Mouse (Mus musculus) liver, embryonic 14.5 days (tissue): ENCODE results near the gene Gm45062. TPM values are rescaled to one million over a fixed set of nuclear protein-coding genes. Genes with fewer than 3 reads are reported as not detected.
A peak's percentile ranks its signal among the peaks of the same experiment; 100 is the strongest.

Experiments used
- ATAC-seq: fragments of 200-750 bp; cut with Nextera tagmentation; 2 replicates; pipeline ENCODE4 v1.8.0; 2017; ENCODE audit warnings: moderate number of reproducible peaks, mild to moderate bottlenecking, moderate library complexity; ENCODE audit not compliant: insufficient read depth
- DNase-seq, 3 experiments: peaks; one replicate each; pipeline ENCODE4 v3.0.0-alpha.2; 2012 to 2013; ENCODE audit warnings: low read depth in 3 of 3, low spot score in 3 of 3
- H3K27ac ChIP-seq: fragments of 300-500 bp; sonication (generic); 2 replicates; pipeline ENCODE4 v1.5.1; 2014; ENCODE audit warnings: moderate library complexity, mild to moderate bottlenecking, control low read depth, inconsistent platforms
- H3K27me3 ChIP-seq: fragments of 300-500 bp; sonication (generic); 2 replicates; pipeline ENCODE4 v1.6.1; 2014; ENCODE audit warnings: mild to moderate bottlenecking, low read length, moderate library complexity; ENCODE audit not compliant: control insufficient read depth, insufficient read depth
- H3K36me3 ChIP-seq: fragments of 300-500 bp; sonication (generic); replicated peaks from 2 replicates; pipeline ENCODE4 v1.6.1; 2014; ENCODE audit warnings: low read depth; ENCODE audit not compliant: control insufficient read depth, insufficient read depth
- H3K4me1 ChIP-seq, 2 experiments: fragments of 200-500 bp in 1 of 2; fragments of 300-500 bp in 1 of 2; sonication (generic) in 1 of 2; replicated peaks; 2 replicates each; pipeline ENCODE4 v1.6.1; 2012 to 2014; ENCODE audit warnings: antibody characterized with exemption in 1 of 2, inconsistent platforms in 1 of 2, low read length in 1 of 2; ENCODE audit not compliant: control insufficient read depth in 2 of 2, insufficient read depth in 2 of 2
- H3K4me2 ChIP-seq: fragments of 300-500 bp; sonication (generic); 2 replicates; pipeline ENCODE4 v1.6.1; 2014; ENCODE audit warnings: low read depth, mild to moderate bottlenecking, control low read depth, moderate library complexity
- H3K4me3 ChIP-seq, 2 experiments: fragments of 200-500 bp in 1 of 2; fragments of 300-500 bp in 1 of 2; sonication (generic) in 1 of 2; 2 replicates each; pipeline ENCODE4 v1.5.1; 2012 to 2014; ENCODE audit warnings: low read depth in 2 of 2, low read length in 2 of 2, mild to moderate bottlenecking in 2 of 2, control low read depth in 1 of 2, inconsistent platforms in 1 of 2, moderate library complexity in 1 of 2; ENCODE audit not compliant: insufficient read depth in 1 of 2
- H3K9ac ChIP-seq: fragments of 300-500 bp; sonication (generic); replicated peaks from 2 replicates; pipeline ENCODE4 v1.6.1; 2014; ENCODE audit warnings: mild to moderate bottlenecking, control low read depth, moderate library complexity
- H3K9me3 ChIP-seq: fragments of 300-500 bp; sonication (generic); 2 replicates; pipeline ENCODE4 v1.6.1; 2016; ENCODE audit warnings: low read length, mixed read lengths; ENCODE audit not compliant: control insufficient read depth
- CTCF ChIP-seq: IDR thresholded peaks from 2 replicates; pipeline ENCODE4 v1.5.1; 2016; ENCODE audit warnings: antibody characterized with exemption, low read depth, control low read depth
- EP300 ChIP-seq: IDR thresholded peaks from 2 replicates; pipeline ENCODE4 v1.6.1; 2016; ENCODE audit warnings: antibody characterized with exemption, low read depth
- WGBS: fragments of 180-500 bp; shearing (Covaris S2); extraction: QIAGEN DNeasy Blood & Tissue Kit; methylation state at CpG from one replicate; pipeline ENCODE4 v1.1.7; 2014; ENCODE audit not compliant: insufficient replicate concordance; 5-methylcytosine and 5-hydroxymethylcytosine counted together
- polyA plus RNA-seq, 2 experiments: library from polyadenylated mRNA; depleted of rRNA in 1 of 2; stranded (reverse) in 1 of 2; unstranded in 1 of 2; fragments of >200 nt; fragmentation: Nextera tagmentation in 1 of 2; extraction: Ambion mirVana in 1 of 2; gene quantifications; 2 replicates each; pipeline versions ENCODE4 v1.2.1 to v1.2.3; 2012 to 2014

Gene Gm45062
- polyA plus RNA-seq, 2 experiments: 0.86 to 1.9 TPM

GRCm38 (mm10) chr6:8336487-8337390, 77.5 kb downstream of the Gm45062 start:
- H3K27me3 ChIP-seq: no peaks in the 10 kb centered on the region
- TF ChIP-seq EP300 (no peak), CTCF (no peak)
- no peak overlapping the region for H3K9ac ChIP-seq
- 75% methylated on average over 9 of the region's 9 CpGs for WGBS
- H3K4me1 ChIP-seq: no peaks in the 10 kb centered on the region
- H3K4me2 ChIP-seq: no peak overlapping the region
- H3K36me3 ChIP-seq: no peaks in the 10 kb centered on the region
- DNase-seq: no peak
- no peaks in the 10 kb centered on the region for H3K9me3 ChIP-seq
- H3K4me3 ChIP-seq: no peak overlapping the region
- H3K27ac ChIP-seq: no peak overlapping the region
- no peak for ATAC-seq

GRCm38 (mm10) chr6:8339453-8339852, 80.2 kb downstream of the Gm45062 start:
- DNase-seq: no peak
- H3K36me3 ChIP-seq: no peaks in the 10 kb centered on the region
- ATAC-seq: no peak
- no peak overlapping the region for H3K4me3 ChIP-seq
- H3K9ac ChIP-seq: no peak overlapping the region
- H3K27ac ChIP-seq: no peak overlapping the region
- no peaks in the 10 kb centered on the region for H3K9me3 ChIP-seq
- no peaks in the 10 kb centered on the region for H3K27me3 ChIP-seq
- H3K4me2 ChIP-seq: no peak overlapping the region
- WGBS: 68% methylated on average over 6 of the region's 6 CpGs
- TF ChIP-seq CTCF: no peak
- no peak for TF ChIP-seq EP300
- H3K4me1 ChIP-seq: peaks cover 13 to 14% of the 10 kb centered on the region in 2 experiments

- H3K4me3 ChIP-seq: no peak overlapping the region
- ATAC-seq: peak; percentile 56; the same call in 1 of the 2 replicates
- peak in 2 of 3 experiments; percentile 16 to 49 for DNase-seq
- H3K4me2 ChIP-seq: peak overlapping the region; percentile 58
- peaks cover 25 to 28% of the 10 kb centered on the region in 2 experiments for H3K4me1 ChIP-seq
- H3K27ac ChIP-seq: peak overlapping the region; percentile 63
- peak overlapping the region; percentile 37 for H3K9ac ChIP-seq
- no peaks in the 10 kb centered on the region for H3K36me3 ChIP-seq
- H3K9me3 ChIP-seq: no peaks in the 10 kb centered on the region
- 0 out of 2 replicates have a peak, but pooled peaks have one; percentile 26 for TF ChIP-seq EP300
- peak; percentile 29; the same call in 1 of the 2 replicates for TF ChIP-seq CTCF
- 26% methylated on average over 4 of the region's 4 CpGs for WGBS
- H3K27me3 ChIP-seq: no peaks in the 10 kb centered on the region
Observed at GRCm38 (mm10) chr6:8343271-8343670, 84.0 kb downstream of the Gm45062 start.

- peak overlapping the region; percentile 38; the same call in 1 of the 2 replicates for H3K9ac ChIP-seq
- TF ChIP-seq CTCF (no peak), EP300 (no peak)
- no peaks in the 10 kb centered on the region for H3K9me3 ChIP-seq
- ATAC-seq: peak; percentile 95
- no peaks in the 10 kb centered on the region for H3K27me3 ChIP-seq
- no peaks in the 10 kb centered on the region for H3K36me3 ChIP-seq
- WGBS: 38% methylated on average over 5 of the region's 5 CpGs
- DNase-seq: peak; percentile 83 to 91 (median 88)
- peak overlapping the region; percentile 61 for H3K27ac ChIP-seq
- H3K4me2 ChIP-seq: peak overlapping the region; percentile 30
- peaks cover 27 to 37% of the 10 kb centered on the region in 2 experiments for H3K4me1 ChIP-seq
- H3K4me3 ChIP-seq: no peak overlapping the region; a peak in 1 of 4 replicates
Observed at GRCm38 (mm10) chr6:8345219-8345856, 86.1 kb downstream of the Gm45062 start.

GRCm38 (mm10) chr6:8347154-8347553, 87.9 kb downstream of the Gm45062 start:
- ATAC-seq: no peak
- H3K4me3 ChIP-seq: no peak overlapping the region
- no peaks in the 10 kb centered on the region for H3K27me3 ChIP-seq
- H3K4me1 ChIP-seq: peaks cover 27 to 39% of the 10 kb centered on the region in 2 experiments
- H3K9ac ChIP-seq: no peak overlapping the region
- H3K9me3 ChIP-seq: no peaks in the 10 kb centered on the region
- DNase-seq: no peak
- TF ChIP-seq EP300 (no peak), CTCF (no peak)
- no peak overlapping the region for H3K4me2 ChIP-seq
- 74% methylated on average over 2 of the region's 2 CpGs for WGBS
- H3K27ac ChIP-seq: no peak overlapping the region
- H3K36me3 ChIP-seq: no peaks in the 10 kb centered on the region
